Mouse (Mus musculus) midbrain, embryonic 13.5 days (tissue): Measurements from ENCODE around the gene Plin5. TPM values are rescaled to one million over a fixed set of nuclear protein-coding genes. Genes with fewer than 3 reads are reported as not detected.

ENCODE experiments used
- ATAC-seq: fragments of 200-750 bp; cut with Nextera tagmentation; 2 replicates; pipeline ENCODE4 v1.8.0; 2017; ENCODE audit warnings: mild to moderate bottlenecking, moderate TSS enrichment, moderate library complexity
- H3K27ac ChIP-seq: fragments of 300-500 bp; sonication (generic); 2 replicates; pipeline ENCODE4 v1.5.1; 2015; ENCODE audit warnings: inconsistent platforms, mild to moderate bottlenecking, moderate library complexity
- H3K27me3 ChIP-seq: fragments of 300-500 bp; sonication (generic); 2 replicates; pipeline ENCODE4 v1.6.1; 2015; ENCODE audit warnings: mild to moderate bottlenecking, inconsistent platforms
- H3K36me3 ChIP-seq: fragments of 300-500 bp; sonication (generic); 2 replicates; pipeline ENCODE4 v1.6.1; 2015; ENCODE audit warnings: mild to moderate bottlenecking, inconsistent platforms
- H3K4me1 ChIP-seq: fragments of 300-500 bp; sonication (generic); replicated peaks from 2 replicates; pipeline ENCODE4 v1.6.1; 2015; ENCODE audit warnings: inconsistent platforms
- H3K4me2 ChIP-seq: fragments of 300-500 bp; sonication (generic); replicated peaks from 2 replicates; pipeline ENCODE4 v1.6.1; 2015; ENCODE audit warnings: moderate library complexity, mild to moderate bottlenecking, inconsistent platforms
- H3K4me3 ChIP-seq: fragments of 300-500 bp; sonication (generic); replicated peaks from 2 replicates; pipeline ENCODE4 v1.5.1; 2015; ENCODE audit warnings: mild to moderate bottlenecking, inconsistent platforms
- H3K9ac ChIP-seq: fragments of 300-500 bp; sonication (generic); replicated peaks from 2 replicates; pipeline ENCODE4 v1.6.1; 2015; ENCODE audit warnings: mild to moderate bottlenecking, inconsistent platforms
- H3K9me3 ChIP-seq: fragments of 300-500 bp; sonication (generic); 2 replicates; pipeline ENCODE4 v1.6.1; 2016; ENCODE audit warnings: mild to moderate bottlenecking, inconsistent platforms
- WGBS: fragments of 180-500 bp; shearing (Covaris S2); methylation state at CpG from one replicate; pipeline ENCODE4 v1.1.7; 2015; 5-methylcytosine and 5-hydroxymethylcytosine counted together
- polyA plus RNA-seq: library from polyadenylated mRNA; unstranded; fragments of >200 nt; fragmentation: Nextera tagmentation; extraction: Ambion mirVana; gene quantifications from 2 replicates; pipeline ENCODE4 v1.2.1, GENCODE M21; 2015

The Plin5 gene
- polyA plus RNA-seq, 1 experiment from 2014 or later = 0.43 TPM

DNA sequence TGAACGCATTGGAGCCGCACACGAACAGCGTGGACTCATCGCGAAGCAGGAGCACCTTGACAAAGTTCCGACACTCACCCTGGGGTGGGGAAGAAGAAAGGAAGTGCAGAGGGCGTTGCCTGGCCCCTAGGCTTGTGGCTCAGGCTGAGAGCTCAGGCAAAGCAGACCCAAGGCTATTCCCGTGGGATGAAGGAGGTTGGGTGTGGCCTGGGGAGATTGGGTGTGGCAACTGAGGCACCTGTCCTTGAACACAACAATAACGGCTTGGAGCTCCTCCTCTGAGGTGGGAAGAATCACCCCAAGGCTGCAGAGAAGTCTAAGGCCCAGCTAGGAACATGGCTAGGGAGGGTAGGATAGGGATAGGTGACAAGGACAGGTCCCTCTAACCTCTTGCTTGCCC lies 13.7 kb upstream of the Plin5 start:
- H3K4me2 ChIP-seq = no peak overlapping the region
- peaks cover 13% of the 10 kb centered on the region; the same call in 1 of the 2 replicates for H3K27me3 ChIP-seq
- H3K4me3 ChIP-seq = no peak overlapping the region
- 94% methylated on average over 10 of the region's 10 CpGs for WGBS
- peaks cover 51% of the 10 kb centered on the region for H3K36me3 ChIP-seq
- H3K4me1 ChIP-seq = peaks cover 25% of the 10 kb centered on the region
- no peak overlapping the region for H3K27ac ChIP-seq
- H3K9me3 ChIP-seq = no peaks in the 10 kb centered on the region
- no peak overlapping the region for H3K9ac ChIP-seq
- ATAC-seq = no peak

DNA sequence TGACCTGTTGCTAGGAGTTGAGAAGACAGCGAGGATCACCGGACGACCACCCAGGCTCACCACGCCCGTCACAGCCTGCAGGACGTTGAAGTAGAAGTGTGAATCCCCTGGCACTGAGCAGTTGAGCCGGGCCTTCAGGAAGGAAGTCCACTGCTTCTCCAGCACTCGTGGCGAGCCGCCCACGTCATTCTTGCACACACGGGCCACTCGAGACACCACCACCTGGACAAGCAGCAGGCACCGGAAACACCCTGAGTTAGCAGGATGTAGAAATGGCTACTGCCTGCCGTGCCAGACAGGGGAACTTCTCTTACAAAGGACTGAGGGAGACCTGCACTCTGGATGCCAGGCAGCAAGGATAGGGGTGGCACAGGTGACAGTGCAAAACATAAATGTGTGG lies 10.8 kb upstream of the Plin5 start:
- Histone ChIP-seq H3K4me1 (peaks cover 15% of the 10 kb centered on the region), H3K9me3 (0 out of 2 replicates have a peak, but pooled peaks cover 2% of the 10 kb centered on the region), H3K36me3 (peaks cover 74% of the 10 kb centered on the region), H3K27ac (no peak overlapping the region), H3K4me2 (no peak overlapping the region), H3K4me3 (no peak overlapping the region), H3K9ac (no peak overlapping the region), H3K27me3 (peaks cover 29% of the 10 kb centered on the region)
- 84% methylated on average over 15 of the region's 15 CpGs for WGBS
- no peak for ATAC-seq

DNA sequence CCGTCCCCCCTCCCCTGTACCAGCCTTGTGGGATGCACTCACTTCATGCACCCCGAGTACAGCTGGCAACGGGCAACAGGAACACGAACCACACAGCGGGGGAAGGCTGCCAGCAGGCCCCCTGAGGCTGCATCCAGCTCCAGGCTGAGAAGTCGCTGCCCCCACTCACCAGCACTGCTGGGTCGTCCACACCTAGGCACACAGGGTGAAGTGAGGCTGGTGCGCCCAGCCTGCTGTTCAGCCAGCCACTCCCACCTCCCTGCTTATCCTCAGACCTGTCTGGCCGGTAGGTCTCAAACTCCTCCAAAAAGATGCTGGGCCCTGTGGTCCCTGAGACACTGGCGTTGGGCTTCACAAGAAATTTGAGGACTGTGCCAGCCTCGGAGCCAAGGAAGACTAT lies 8.8 kb upstream of the Plin5 start:
- Histone ChIP-seq H3K4me3 (no peak overlapping the region), H3K9me3 (peaks cover 16% of the 10 kb centered on the region), H3K27ac (no peak overlapping the region), H3K27me3 (peaks cover 50% of the 10 kb centered on the region), H3K4me2 (no peak overlapping the region), H3K36me3 (peaks cover 85% of the 10 kb centered on the region), H3K9ac (no peak overlapping the region), H3K4me1 (peaks cover 10% of the 10 kb centered on the region; the same call in 1 of the 2 replicates)
- 80% methylated on average over 11 of the region's 11 CpGs for WGBS
- ATAC-seq = no peak

DNA sequence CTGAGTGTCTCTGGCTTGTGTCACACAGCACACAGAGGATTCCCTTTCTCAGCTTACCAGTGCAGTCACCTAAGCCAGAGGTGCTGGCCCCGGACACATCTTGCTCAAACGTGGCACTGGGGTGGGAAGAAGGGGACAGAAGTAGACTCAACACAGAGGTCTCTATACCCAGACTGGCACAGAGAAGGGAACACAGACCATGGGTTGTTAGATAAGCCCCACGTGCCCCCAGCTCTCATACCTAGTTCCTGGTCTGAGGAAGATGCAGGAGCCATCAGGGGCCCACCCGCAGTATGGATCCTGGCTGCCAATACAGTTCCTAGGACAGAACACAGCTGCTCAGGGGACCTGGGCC lies 7.9 kb upstream of the Plin5 start:
- Histone ChIP-seq H3K4me2 (no peak overlapping the region), H3K27me3 (peaks cover 59% of the 10 kb centered on the region), H3K36me3 (peaks cover 75% of the 10 kb centered on the region), H3K4me3 (no peak overlapping the region), H3K27ac (no peak overlapping the region), H3K9me3 (peaks cover 16% of the 10 kb centered on the region), H3K9ac (no peak overlapping the region), H3K4me1 (peaks cover 14% of the 10 kb centered on the region)
- 93% methylated on average over 4 of the region's 4 CpGs for WGBS
- no peak for ATAC-seq

DNA sequence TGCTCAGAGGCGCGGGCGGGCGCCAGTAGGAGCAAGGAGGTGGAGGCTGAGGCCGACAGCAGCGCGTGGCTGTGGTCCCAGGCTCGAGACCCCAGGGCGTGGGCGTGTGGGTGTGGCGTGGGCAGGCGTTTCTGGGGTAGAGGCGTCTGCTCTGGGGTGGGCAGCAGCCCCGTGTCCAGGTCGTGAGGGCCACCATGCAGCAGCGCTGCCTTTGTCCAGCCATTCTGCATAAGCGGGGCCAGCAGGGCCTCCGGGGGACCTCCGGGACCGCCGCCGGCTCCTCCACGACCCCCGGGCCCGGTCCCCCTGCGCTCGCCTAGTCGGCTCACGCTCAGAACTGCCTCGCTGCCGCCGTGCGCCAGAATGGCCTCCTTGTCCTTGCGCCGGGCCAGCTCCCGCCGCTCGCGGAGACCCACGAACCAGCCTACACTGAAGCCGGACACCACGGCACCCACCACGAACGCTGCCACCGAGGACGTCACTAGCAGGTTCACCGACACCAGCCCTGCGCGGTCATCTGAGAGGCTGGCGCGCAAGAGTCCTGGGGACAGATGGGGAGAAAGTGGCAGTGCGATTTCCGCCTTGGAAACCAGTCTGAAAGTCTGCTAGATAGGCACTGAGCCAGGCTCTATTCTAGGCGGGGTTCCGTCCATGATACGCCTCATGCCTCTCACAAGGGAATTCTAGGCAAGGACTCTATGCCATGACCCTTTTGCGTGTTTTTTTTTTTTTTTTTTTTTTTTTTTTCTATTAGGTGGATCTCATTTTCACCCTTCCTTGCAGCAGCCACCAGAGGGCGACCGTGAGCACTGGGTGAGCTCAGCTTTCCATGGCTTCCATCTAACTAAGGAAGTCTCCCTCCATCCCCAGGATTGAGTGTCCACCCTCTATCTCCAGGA lies 7.2 kb upstream of the Plin5 start:
- Histone ChIP-seq H3K27ac (no peak overlapping the region), H3K9me3 (peaks cover 16% of the 10 kb centered on the region), H3K4me3 (peak overlapping the region; percentile 29), H3K36me3 (peaks cover 69% of the 10 kb centered on the region), H3K4me2 (peak overlapping the region; percentile 48), H3K4me1 (peaks cover 18% of the 10 kb centered on the region), H3K27me3 (peaks cover 65% of the 10 kb centered on the region), H3K9ac (0 out of 2 replicates have a peak overlapping the region, but pooled peaks have one; percentile 41)
- WGBS = 13% methylated on average over 52 of the region's 59 CpGs
- peak; percentile 32 for ATAC-seq

DNA sequence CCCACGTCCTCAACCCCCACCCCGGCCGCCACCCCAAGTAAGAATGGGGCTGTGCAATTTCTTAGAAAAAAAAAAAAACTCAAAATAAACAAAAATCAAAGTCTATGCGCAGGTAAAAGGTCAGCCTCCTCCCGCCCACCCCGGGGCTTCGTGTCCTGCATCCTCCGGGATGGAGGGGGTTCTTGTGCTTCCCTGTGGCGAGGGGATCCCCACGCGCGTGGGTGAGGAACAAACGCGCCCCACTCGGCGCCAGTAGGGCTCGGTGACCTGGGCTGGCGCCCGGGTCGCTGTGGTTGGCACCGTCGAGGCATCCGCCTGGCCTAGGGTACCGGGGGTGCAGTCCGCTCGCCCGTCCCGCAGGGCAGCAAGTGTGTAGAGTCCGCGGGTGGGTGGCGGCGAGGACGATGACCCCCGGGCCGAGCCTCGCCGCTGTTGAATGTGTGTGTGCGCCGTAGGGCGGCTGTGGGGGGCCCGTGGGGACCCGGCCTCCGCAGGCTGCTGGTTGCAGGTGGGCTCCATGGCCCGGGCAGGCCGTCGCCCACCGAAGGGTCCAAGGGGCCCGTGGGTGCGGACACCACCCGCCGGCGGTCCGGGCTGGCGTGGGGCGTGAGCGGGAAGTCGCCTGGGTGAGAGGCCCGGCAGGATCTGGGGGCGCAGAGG lies 6.4 kb upstream of the Plin5 start:
- Histone ChIP-seq H3K9me3 (peaks cover 16% of the 10 kb centered on the region), H3K4me1 (peaks cover 18% of the 10 kb centered on the region), H3K9ac (0 out of 2 replicates have a peak overlapping the region, but pooled peaks have one; percentile 41), H3K27me3 (peaks cover 73% of the 10 kb centered on the region), H3K4me2 (peak overlapping the region; percentile 48), H3K27ac (no peak overlapping the region), H3K4me3 (peak overlapping the region; percentile 29; the same call in 1 of the 2 replicates), H3K36me3 (peaks cover 61% of the 10 kb centered on the region)
- 0 out of 2 replicates have a peak, but pooled peaks have one; percentile 10 for ATAC-seq
- WGBS = 45% methylated on average over 59 of the region's 59 CpGs

DNA sequence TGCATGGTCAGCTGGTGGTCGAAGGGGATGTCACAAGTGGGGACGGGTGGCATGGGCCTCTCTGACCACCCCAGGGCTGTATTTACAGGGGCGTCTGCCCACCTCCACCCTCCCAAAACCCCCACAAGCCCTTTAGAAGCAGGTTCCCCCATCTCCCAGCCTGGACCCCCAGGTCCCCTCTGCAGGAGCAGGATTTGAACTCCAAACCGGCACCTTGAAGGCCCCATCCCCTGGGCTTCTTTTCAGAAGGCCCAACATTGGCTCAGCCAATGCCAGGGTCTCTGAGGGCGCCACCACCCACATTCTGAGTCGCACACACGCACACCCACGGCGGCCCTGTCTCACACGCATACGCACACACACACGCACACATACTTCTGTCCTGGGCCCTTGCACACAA lies 5.8 kb upstream of the Plin5 start:
- Histone ChIP-seq H3K27ac (no peak overlapping the region), H3K36me3 (peaks cover 55% of the 10 kb centered on the region), H3K4me1 (peaks cover 18% of the 10 kb centered on the region), H3K27me3 (peaks cover 80% of the 10 kb centered on the region), H3K4me2 (no peak overlapping the region), H3K9me3 (peaks cover 16% of the 10 kb centered on the region), H3K9ac (no peak overlapping the region), H3K4me3 (no peak overlapping the region)
- 87% methylated on average over 12 of the region's 12 CpGs for WGBS
- ATAC-seq = no peak; the same call in 1 of the 2 replicates

DNA sequence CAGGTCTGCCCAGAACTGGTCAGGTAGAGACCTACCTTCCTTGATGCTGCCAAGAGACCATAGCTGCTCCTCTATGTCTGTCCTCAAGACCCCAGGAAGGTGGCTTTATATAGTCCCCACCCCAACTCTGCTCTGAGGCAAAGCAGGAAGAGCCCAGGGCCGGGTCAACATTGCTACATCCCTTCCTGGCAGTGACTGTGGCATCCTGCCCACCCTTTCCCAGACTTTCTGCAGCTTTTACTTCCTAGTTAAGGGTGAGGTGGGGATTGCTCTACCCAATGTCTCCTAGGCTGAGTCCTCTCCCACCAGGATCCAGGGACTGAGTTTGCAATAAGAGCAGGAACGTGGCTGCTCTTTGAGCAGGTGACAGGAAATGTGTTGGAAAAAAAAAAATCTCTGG lies 4.4 kb upstream of the Plin5 start, which contains the start of gene Lrg1:
TSS of gene Lrg1 (minus strand) at position 176 of the 400 bp plus-strand sequence.
- 73% methylated on average over 2 of the region's 2 CpGs for WGBS
- Histone ChIP-seq H3K4me1 (peaks cover 26% of the 10 kb centered on the region), H3K36me3 (peaks cover 41% of the 10 kb centered on the region), H3K27ac (no peak within 1 kb of the TSS), H3K9ac (no peak within 1 kb of the TSS), H3K27me3 (peaks cover 90% of the 10 kb centered on the region), H3K4me2 (no peak within 1 kb of the TSS), H3K4me3 (no peak within 1 kb of the TSS), H3K9me3 (peaks cover 16% of the 10 kb centered on the region)
- no peak for ATAC-seq

DNA sequence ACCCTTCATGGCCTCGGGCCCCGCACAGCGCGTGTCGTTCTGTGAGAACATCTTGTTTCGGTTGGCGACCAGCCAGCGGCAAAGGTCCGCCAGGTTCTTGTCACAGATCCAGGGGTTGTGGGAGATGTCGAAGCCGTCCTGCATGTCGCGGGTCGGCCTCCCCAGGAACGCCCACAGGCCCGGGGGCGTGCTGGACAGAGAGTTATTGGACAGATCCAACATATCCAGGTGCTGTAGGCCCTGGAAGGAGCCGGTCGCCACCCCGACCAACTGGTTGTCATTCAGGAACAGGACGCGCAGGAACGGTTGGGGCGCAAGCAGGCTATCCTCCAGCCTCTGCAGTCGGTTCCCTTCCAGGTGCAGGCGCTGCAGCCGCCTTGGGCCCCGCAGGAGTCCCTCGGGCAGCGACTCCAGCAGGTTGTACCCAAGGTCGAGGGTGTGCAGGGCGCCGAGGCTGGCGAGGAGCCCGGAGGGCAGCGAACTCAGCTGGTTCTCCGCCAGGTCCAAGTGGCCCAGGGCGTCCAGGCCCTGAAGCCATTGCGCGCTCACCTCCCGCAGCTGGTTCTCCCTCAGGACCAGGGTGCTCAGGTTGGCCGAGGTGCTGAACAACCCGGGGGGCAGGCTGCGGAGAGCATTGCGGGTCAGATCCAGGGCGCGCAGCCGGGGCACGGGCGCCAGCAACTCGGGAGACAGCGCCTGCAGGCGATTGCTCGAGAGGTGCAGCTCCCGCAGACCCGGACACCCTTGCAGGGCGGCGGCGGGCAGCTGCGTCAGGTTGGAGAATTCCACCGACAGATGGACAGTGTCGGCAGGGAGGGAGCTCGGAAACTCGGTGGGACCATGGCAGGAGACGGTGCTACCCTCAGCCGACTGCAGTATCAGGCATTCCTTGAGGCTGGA lies 2.8 kb upstream of the Plin5 start:
- no peak overlapping the region for H3K9ac ChIP-seq

DNA sequence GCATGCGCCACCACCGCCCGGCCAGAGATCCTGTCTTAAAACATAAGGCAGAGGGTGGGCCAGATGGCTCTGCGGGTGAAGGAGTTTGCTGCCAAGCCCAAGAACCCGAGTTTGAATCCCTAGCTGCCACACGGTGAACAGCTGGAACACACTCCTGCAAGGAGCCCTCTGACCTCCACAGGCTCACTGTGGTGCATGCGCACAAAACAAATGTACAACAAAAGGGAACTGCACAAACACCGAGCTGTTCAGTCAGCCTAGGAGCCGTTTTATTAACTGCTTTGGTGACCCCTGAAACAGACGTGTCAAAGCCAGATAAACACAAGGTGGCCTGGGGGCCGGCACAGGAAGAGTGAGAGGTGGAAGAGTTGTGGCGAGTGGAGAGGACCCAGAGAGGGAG lies 2.0 kb upstream of the Plin5 start:
- no peak for ATAC-seq
- Histone ChIP-seq H3K27ac (no peak overlapping the region), H3K4me3 (no peak overlapping the region), H3K36me3 (peaks cover 23% of the 10 kb centered on the region), H3K9ac (no peak overlapping the region), H3K9me3 (peaks cover 16% of the 10 kb centered on the region), H3K4me2 (no peak overlapping the region), H3K4me1 (peaks cover 22% of the 10 kb centered on the region), H3K27me3 (peaks cover 82% of the 10 kb centered on the region)
- WGBS = 51% methylated on average over 12 of the region's 12 CpGs

More for the DNA sequence above, 2.8 kb upstream of the Plin5 start:
- no peak for ATAC-seq
- H3K27ac ChIP-seq = no peak overlapping the region
- WGBS = 10% methylated on average over 66 of the region's 66 CpGs
- H3K9me3 ChIP-seq = peaks cover 16% of the 10 kb centered on the region
- H3K36me3 ChIP-seq = peaks cover 28% of the 10 kb centered on the region
- no peak overlapping the region for H3K4me3 ChIP-seq
- H3K27me3 ChIP-seq = peaks cover 88% of the 10 kb centered on the region
- H3K4me1 ChIP-seq = peaks cover 26% of the 10 kb centered on the region
- H3K4me2 ChIP-seq = no peak overlapping the region

DNA sequence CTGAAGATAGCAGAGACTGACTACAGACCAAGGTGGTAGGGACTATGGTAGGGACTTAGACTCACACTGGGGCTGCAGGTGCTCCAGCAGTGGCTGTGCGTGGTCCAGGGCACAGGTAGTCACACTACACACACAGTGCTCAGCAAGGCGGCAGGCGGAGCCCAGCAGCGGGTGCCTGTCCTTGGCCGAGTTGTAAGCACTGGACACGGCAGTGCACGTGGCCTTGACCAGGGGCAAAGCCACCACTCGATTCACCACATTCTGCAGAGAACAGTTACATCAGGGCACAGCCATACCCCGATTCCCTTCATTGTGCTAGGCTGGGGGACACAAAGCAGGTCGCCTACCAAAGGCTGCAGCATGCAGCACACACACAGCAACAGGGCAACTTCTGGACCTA lies 1.2 kb downstream of the Plin5 start:
- no peak for ATAC-seq

More for the DNA sequence above, 1.2 kb downstream of the Plin5 start:
- H3K9me3 ChIP-seq = no peaks in the 10 kb centered on the region
- no peaks in the 10 kb centered on the region for H3K36me3 ChIP-seq
- H3K27me3 ChIP-seq = peaks cover 50% of the 10 kb centered on the region
- H3K4me3 ChIP-seq = no peak overlapping the region
- peaks cover 16% of the 10 kb centered on the region for H3K4me1 ChIP-seq
- WGBS = 74% methylated on average over 10 of the region's 10 CpGs
- H3K9ac ChIP-seq = no peak overlapping the region
- no peak overlapping the region for H3K4me2 ChIP-seq
- no peak overlapping the region for H3K27ac ChIP-seq
